Mouse (Mus musculus): ENCODE data around the gene Get4. TPM values are rescaled to one million over a fixed set of nuclear protein-coding genes. Genes with fewer than 3 reads are reported as not detected.

Get4 gene
- total RNA-seq, 1 experiment from 2014 or later, result 20.3 TPM

DNA sequence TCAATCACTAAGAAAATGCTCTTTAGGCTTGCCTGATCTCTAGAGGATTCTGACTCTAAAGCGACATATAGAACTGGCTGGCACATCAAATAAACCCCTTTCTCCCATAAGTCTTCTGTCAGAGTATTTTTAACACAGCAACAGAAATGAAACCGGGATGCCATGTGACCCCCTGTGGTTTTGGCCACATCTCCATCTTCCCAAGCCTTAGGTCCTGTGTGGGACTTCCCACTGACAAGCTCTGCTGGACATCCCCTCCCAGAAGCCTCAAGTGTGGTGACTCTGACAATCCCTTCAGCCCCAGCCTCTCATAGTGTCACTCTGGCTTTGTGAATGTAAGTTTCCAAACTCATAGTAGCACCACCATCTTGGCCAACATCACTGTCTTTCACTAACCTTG is 42.0 kb downstream of the Get4 start:
- ATAC-seq (replicated peaks in 1 of 2; ENCODE audit: insufficient read depth in 1 of 2, low FRiP score in 2 of 2, low TSS enrichment in 1 of 2, low read depth in 1 of 2, poor library complexity in 2 of 2, severe bottlenecking in 2 of 2), result no peak

GRCm38 (mm10) chr5:139297092-139297491 is 45.0 kb downstream of the Get4 start:
- ATAC-seq (replicated peaks in 1 of 2; ENCODE audit: insufficient read depth in 1 of 2, low FRiP score in 2 of 2, low TSS enrichment in 1 of 2, low read depth in 1 of 2, poor library complexity in 2 of 2, severe bottlenecking in 2 of 2), result no peak

GRCm38 (mm10) chr5:139297745-139298144 is 45.6 kb downstream of the Get4 start:
- ATAC-seq (replicated peaks in 1 of 2; ENCODE audit: insufficient read depth in 1 of 2, low FRiP score in 2 of 2, low TSS enrichment in 1 of 2, low read depth in 1 of 2, poor library complexity in 2 of 2, severe bottlenecking in 2 of 2), result no peak

- ATAC-seq (replicated peaks in 1 of 2; ENCODE audit: insufficient read depth in 1 of 2, low FRiP score in 2 of 2, low TSS enrichment in 1 of 2, low read depth in 1 of 2, poor library complexity in 2 of 2, severe bottlenecking in 2 of 2), result no peak
These were observed 50.0 kb downstream of the Get4 start for GRCm38 (mm10) chr5:139302101-139302500.

- no peak for ATAC-seq (replicated peaks in 1 of 2; ENCODE audit: insufficient read depth in 1 of 2, low FRiP score in 2 of 2, low TSS enrichment in 1 of 2, low read depth in 1 of 2, poor library complexity in 2 of 2, severe bottlenecking in 2 of 2)
These were observed 51.5 kb downstream of the Get4 start for GRCm38 (mm10) chr5:139303646-139304061.

GRCm38 (mm10) chr5:139309946-139310345 is 57.8 kb downstream of the Get4 start:
- no peak for ATAC-seq (replicated peaks in 1 of 2; ENCODE audit: insufficient read depth in 1 of 2, low FRiP score in 2 of 2, low TSS enrichment in 1 of 2, low read depth in 1 of 2, poor library complexity in 2 of 2, severe bottlenecking in 2 of 2)

- no peak for ATAC-seq (replicated peaks in 1 of 2; ENCODE audit: insufficient read depth in 1 of 2, low FRiP score in 2 of 2, low TSS enrichment in 1 of 2, low read depth in 1 of 2, poor library complexity in 2 of 2, severe bottlenecking in 2 of 2)
These were observed 58.4 kb downstream of the Get4 start for GRCm38 (mm10) chr5:139310477-139310876.

DNA sequence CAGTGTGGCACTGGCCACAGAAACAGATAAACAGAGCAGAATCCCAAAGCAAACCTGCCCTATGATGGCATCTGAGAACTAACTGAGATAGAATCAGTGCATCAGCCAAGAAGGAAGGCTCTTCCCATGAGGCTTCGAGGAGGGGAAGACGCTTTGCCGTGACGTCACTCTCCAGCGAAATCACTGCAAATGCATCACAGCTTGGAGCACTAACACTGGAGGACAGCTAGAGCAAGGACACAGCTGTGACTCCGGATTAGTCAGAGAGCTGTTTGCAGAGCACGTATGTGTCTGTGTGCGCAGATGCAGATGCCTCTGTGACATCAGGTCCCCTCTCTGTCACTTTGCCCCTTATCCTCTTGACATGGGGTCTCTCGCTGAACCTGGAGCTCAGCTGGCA is 59.7 kb downstream of the Get4 start:
- no peak for ATAC-seq (replicated peaks in 1 of 2; ENCODE audit: insufficient read depth in 1 of 2, low FRiP score in 2 of 2, low TSS enrichment in 1 of 2, low read depth in 1 of 2, poor library complexity in 2 of 2, severe bottlenecking in 2 of 2)

DNA sequence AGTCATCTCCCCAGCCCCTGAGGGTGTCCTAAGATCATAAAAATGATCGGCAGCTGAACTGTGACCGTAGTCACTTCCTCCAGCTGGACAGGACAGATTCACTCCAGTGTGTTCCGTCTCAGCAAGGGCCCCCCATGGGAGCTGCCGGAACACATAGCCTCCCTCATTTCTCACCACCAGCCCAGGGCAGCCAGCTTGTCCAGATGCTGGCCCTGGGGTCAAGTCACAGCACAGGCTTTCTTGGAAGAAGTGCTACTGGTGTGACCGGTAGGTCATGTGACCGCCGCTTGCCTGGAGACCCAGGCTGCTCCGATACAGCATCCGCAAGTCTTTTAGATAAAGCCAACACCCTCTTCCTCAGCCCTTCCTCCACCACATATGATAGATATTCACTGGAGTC is 61.4 kb downstream of the Get4 start:
- ATAC-seq (replicated peaks in 1 of 2; ENCODE audit: insufficient read depth in 1 of 2, low FRiP score in 2 of 2, low TSS enrichment in 1 of 2, low read depth in 1 of 2, poor library complexity in 2 of 2, severe bottlenecking in 2 of 2), result no peak

DNA sequence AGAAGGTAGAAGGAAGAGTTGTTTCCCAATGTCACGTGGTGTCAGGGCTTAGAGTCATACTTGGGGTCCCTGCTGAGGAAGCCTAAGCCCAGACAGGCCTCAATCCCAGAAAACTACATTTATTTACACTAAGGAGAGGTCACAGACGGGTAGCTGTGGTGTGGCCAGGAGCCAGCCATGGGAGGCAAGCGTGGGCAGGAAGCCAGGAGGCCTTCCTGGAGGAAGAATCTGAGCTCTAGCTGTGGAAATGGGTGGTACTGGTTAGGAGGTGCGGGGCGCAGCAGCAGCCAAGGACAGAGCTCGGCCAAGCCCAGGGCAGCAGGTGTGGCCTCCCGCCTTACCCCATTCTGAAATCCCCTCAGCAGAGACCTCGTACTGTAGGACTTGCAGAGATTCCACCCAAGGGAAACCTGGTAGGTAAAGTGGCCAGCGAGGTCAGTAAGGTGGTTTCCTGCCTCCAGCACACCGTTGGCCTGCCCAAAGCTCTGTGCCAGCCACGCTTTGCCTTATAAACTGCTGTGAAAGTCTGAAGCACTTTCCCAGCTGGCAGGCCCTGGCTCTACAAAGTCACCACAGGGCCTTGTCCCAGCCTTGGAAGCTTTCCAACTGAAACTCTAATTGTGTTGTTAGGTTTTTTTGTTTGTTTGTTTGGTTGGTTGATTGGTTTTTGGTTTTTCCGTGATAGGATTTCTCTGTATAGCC is 63.0 kb downstream of the Get4 start:
- ATAC-seq (replicated peaks in 1 of 2; ENCODE audit: insufficient read depth in 1 of 2, low FRiP score in 2 of 2, low TSS enrichment in 1 of 2, low read depth in 1 of 2, poor library complexity in 2 of 2, severe bottlenecking in 2 of 2), result peak in 1 of 2 experiments; percentile 23; a peak in 1 of 4 replicates

- ATAC-seq (replicated peaks in 1 of 2; ENCODE audit: insufficient read depth in 1 of 2, low FRiP score in 2 of 2, low TSS enrichment in 1 of 2, low read depth in 1 of 2, poor library complexity in 2 of 2, severe bottlenecking in 2 of 2), result no peak
These were observed 65.0 kb downstream of the Get4 start for GRCm38 (mm10) chr5:139316982-139317675.

- ATAC-seq (replicated peaks in 1 of 2; ENCODE audit: insufficient read depth in 1 of 2, low FRiP score in 2 of 2, low TSS enrichment in 1 of 2, low read depth in 1 of 2, poor library complexity in 2 of 2, severe bottlenecking in 2 of 2), result no peak
These were observed 65.8 kb downstream of the Get4 start for GRCm38 (mm10) chr5:139317751-139318504.

Other genes starting within 250 kb of the Get4 start
- 0.13 TPM in 1 of 2 replicates, not detected in the other for gene Prkar1b, start 102.3 kb upstream of the Get4 start, total RNA-seq (2017)
- 6.6 and 11.4 TPM in 2 replicates for gene Dnaaf5, start 102.1 kb upstream of the Get4 start, total RNA-seq (2017)
- 39.6 and 42.5 TPM in 2 replicates for gene Sun1, start 51.7 kb upstream of the Get4 start, total RNA-seq (2017)
- 19.4 and 29.0 TPM in 2 replicates for gene Adap1, start 73.3 kb downstream of the Get4 start, total RNA-seq (2017)
- gene Cox19, start 99.1 kb downstream of the Get4 start, total RNA-seq (2017), result 14.9 and 18.7 TPM in 2 replicates
- not detected in 2 replicates for gene Cyp2w1, start 100.3 kb downstream of the Get4 start, total RNA-seq (2017)
- gene Gpr146, start 125.4 kb downstream of the Get4 start, total RNA-seq (2017), result 11.2 and 11.8 TPM in 2 replicates
- 2.1 and 3.3 TPM in 2 replicates for gene C130050O18Rik, start 153.0 kb downstream of the Get4 start, total RNA-seq (2017)
- 0.44 TPM in 1 of 2 replicates, not detected in the other for gene Gper1, start 170.8 kb downstream of the Get4 start, total RNA-seq (2017)
- 39.3 and 39.9 TPM in 2 replicates for gene 3110082I17Rik, start 208.2 kb downstream of the Get4 start, total RNA-seq (2017)
- 28.8 and 39.8 TPM in 2 replicates for gene Zfand2a, start 232.2 kb downstream of the Get4 start, total RNA-seq (2017)

Data from hematopoietic stem cell, adult 5-6 weeks (primary cell).